Comparison of ENCODE assay signal across 13 mouse cellular contexts in genomic region chr12:72433241-72433865, GRCm38 (mm10). TPM values are rescaled to one million over a fixed set of nuclear protein-coding genes. Genes with fewer than 3 reads are reported as not detected.
A peak's percentile ranks its signal among the peaks of the same experiment; 100 is the strongest.
DNase-seq lines count a peak whose midpoint lies in the region; ATAC-seq and TF ChIP-seq lines count a peak whose summit lies in the region.
"Had no signal": no experiment of that assay in that cellular context is flagged by ENCODE, and none has a peak within 500 bp of the region (broad histone marks: within the 10 kb centered on the region; RNA-seq: fewer than 3 reads in every experiment).

No protein-coding gene starts in this region.

- TF ChIP-seq POLR2A in lung, adult 2 months (IDR thresholded peaks at IDR 0.05; ENCODE audit: borderline replicate concordance, extremely low read depth, low read depth, low read length) = no peak

- no peak overlapping the region for H3K4me2 ChIP-seq in heart, embryonic 15.5 days
- no peak overlapping the region for H3K4me2 ChIP-seq in lung, embryonic 14.5 days
- H3K4me2 ChIP-seq in lung, embryonic 16.5 days (ENCODE audit: low read depth, low read length) = no peak overlapping the region
- H3K4me2 ChIP-seq: liver, embryonic 15.5 days had no signal

- H3K27me3 ChIP-seq in heart, embryonic 15.5 days = no peaks in the 10 kb centered on the region
- H3K27me3 ChIP-seq in lung, embryonic 14.5 days (ENCODE audit: insufficient read depth, low read length) = no peaks in the 10 kb centered on the region
- H3K27me3 ChIP-seq in lung, embryonic 16.5 days (ENCODE audit: control insufficient read depth, insufficient read depth, low read depth, low read length) = no peaks in the 10 kb centered on the region
- H3K27me3 ChIP-seq: liver, embryonic 15.5 days had no signal

- no peaks in the 10 kb centered on the region for H3K36me3 ChIP-seq in heart, embryonic 15.5 days
- no peaks in the 10 kb centered on the region for H3K36me3 ChIP-seq in lung, embryonic 14.5 days (ENCODE audit: insufficient read depth)
- no peaks in the 10 kb centered on the region for H3K36me3 ChIP-seq in lung, embryonic 16.5 days (ENCODE audit: control insufficient read depth, insufficient read depth, low read length)
- H3K36me3 ChIP-seq: liver, embryonic 15.5 days had no signal

- no peaks in the 10 kb centered on the region for H3K9me3 ChIP-seq in heart, embryonic 15.5 days (replicated peaks)
- H3K9me3 ChIP-seq in lung, embryonic 14.5 days (ENCODE audit: low read depth, low read length) = no peaks in the 10 kb centered on the region
- no peaks in the 10 kb centered on the region for H3K9me3 ChIP-seq in lung, embryonic 16.5 days (ENCODE audit: control insufficient read depth, low read length)
- H3K9me3 ChIP-seq: liver, embryonic 15.5 days had no signal

- H3K27ac ChIP-seq in heart, embryonic 15.5 days = 0 out of 2 replicates have a peak overlapping the region, but pooled peaks have one; percentile 34
- H3K27ac ChIP-seq in lung, embryonic 14.5 days (ENCODE audit: low read depth) = no peak overlapping the region
- peak overlapping the region; percentile 65 for H3K27ac ChIP-seq in lung, embryonic 16.5 days (ENCODE audit: low read length)
- H3K27ac ChIP-seq: liver, embryonic 15.5 days had no signal

- peak; percentile 38 to 45 for DNase-seq in cerebellum, postnatal 10 days
- no peak for DNase-seq in cerebellum, adult 8-10 months
- no peak for DNase-seq in heart, postnatal 25 days (ENCODE audit: low spot score)
- peak; percentile 62 for DNase-seq in lung, embryonic 14.5 days
- no peak for DNase-seq in lung, adult 2 months
- DNase-seq: cerebellum, adult 11 months; kidney, adult 8-10 months; retina, postnatal 1 day; thymus, adult 2 months had no signal

- no peak overlapping the region for H3K9ac ChIP-seq in heart, embryonic 15.5 days
- H3K9ac ChIP-seq in lung, embryonic 14.5 days = no peak overlapping the region
- H3K9ac ChIP-seq in lung, embryonic 16.5 days (ENCODE audit: low read length) = no peak overlapping the region
- H3K9ac ChIP-seq: liver, embryonic 15.5 days had no signal

- intact Hi-C loops in heart, postnatal 25 days (cut with DNase I) = no loop called here

- no peaks in the 10 kb centered on the region for H3K4me1 ChIP-seq in heart, embryonic 15.5 days (replicated peaks)
- no peaks in the 10 kb centered on the region for H3K4me1 ChIP-seq in lung, embryonic 14.5 days (ENCODE audit: insufficient read depth)
- peaks cover 4% of the 10 kb centered on the region for H3K4me1 ChIP-seq in lung, adult 2 months (ENCODE audit: control insufficient read depth, insufficient read depth, low read length)
- H3K4me1 ChIP-seq in lung, embryonic 16.5 days (replicated peaks; ENCODE audit: control insufficient read depth, insufficient read depth, low read length) = peaks cover 4% of the 10 kb centered on the region; the same call in 1 of the 2 replicates
- H3K4me1 ChIP-seq: liver, embryonic 15.5 days had no signal

- 60% methylated on average over 9 of the region's 9 CpGs for WGBS in heart, embryonic 15.5 days
- 57% methylated on average over 9 of the region's 9 CpGs for WGBS in lung, embryonic 14.5 days
- 29% methylated on average over 9 of the region's 9 CpGs for WGBS in lung, adult 2 months
- 35% methylated on average over 9 of the region's 9 CpGs for WGBS in lung, embryonic 16.5 days

- ATAC-seq in heart, embryonic 15.5 days (replicated peaks; ENCODE audit: insufficient number of reproducible peaks, insufficient read depth, low FRiP score, low read depth) = no peak
- no peak for ATAC-seq in lung, embryonic 14.5 days (ENCODE audit: insufficient read depth)
- ATAC-seq in lung, embryonic 16.5 days (ENCODE audit: low read depth) = peak; percentile 52; the same call in 1 of the 2 replicates
- ATAC-seq in CD4-positive, CD25-positive, alpha-beta regulatory T cell, adult 4 months = no peak

- no peak overlapping the region for H3K4me3 ChIP-seq in heart, embryonic 15.5 days
- H3K4me3 ChIP-seq in lung, embryonic 14.5 days (ENCODE audit: low read depth, low read length) = no peak overlapping the region
- no peak overlapping the region for H3K4me3 ChIP-seq in lung, adult 2 months (replicated peaks; ENCODE audit: extremely low read depth, low read depth, low read length)
- no peak overlapping the region for H3K4me3 ChIP-seq in lung, embryonic 16.5 days (ENCODE audit: low read length)
- H3K4me3 ChIP-seq: liver, embryonic 15.5 days had no signal

- no peak for TF ChIP-seq CTCF in lung, embryonic 14.5 days (IDR thresholded peaks at IDR 0.05; ENCODE audit: low read depth)
- TF ChIP-seq CTCF in lung, adult 2 months (IDR thresholded peaks at IDR 0.05; ENCODE audit: insufficient read depth, low read length) = no peak

RNA-seq across cellular contexts. Expression of gene Lrrc9, which starts 8.3 kb away (rescaled TPM):
- 0.64 and 1.1 TPM in 2 replicates for polyA plus RNA-seq in heart, embryonic 15.5 days (2015; fragmentation: Nextera tagmentation; extraction: Ambion mirVana)
- total RNA-seq in heart, postnatal 25 days (2021) = under 1 TPM; 0.05 to 0.17 TPM
- 0.29 and 0.87 TPM in 2 replicates for polyA plus RNA-seq in lung, embryonic 14.5 days (2014; fragmentation: Nextera tagmentation; extraction: Ambion mirVana)
- polyA plus RNA-seq in lung, adult 2 months (2012; rRNA removed) = 0.22 and 0.24 TPM in 2 replicates
- polyA plus RNA-seq in lung, embryonic 16.5 days (2015; fragmentation: Nextera tagmentation; extraction: Ambion mirVana) = 0.50 and 1.1 TPM in 2 replicates
- polyA plus RNA-seq in CD4-positive, CD25-positive, alpha-beta regulatory T cell, adult 4 months (2017; shearing (Covaris generic)) = under 1 TPM in 1 of 2 experiments, not detected in 1; 0.39 TPM

RNA-seq across cellular contexts. Expression of gene Rtn1, which starts 24.5 kb away (rescaled TPM):
- polyA plus RNA-seq in heart, embryonic 15.5 days (2015; fragmentation: Nextera tagmentation; extraction: Ambion mirVana) = 12.8 and 28.2 TPM in 2 replicates
- 1 to 10 TPM; 3.1 to 5.3 TPM for total RNA-seq in heart, postnatal 25 days (2021)
- polyA plus RNA-seq in lung, embryonic 14.5 days (2014; fragmentation: Nextera tagmentation; extraction: Ambion mirVana) = 9.4 and 9.8 TPM in 2 replicates
- 7.5 and 9.2 TPM in 2 replicates for polyA plus RNA-seq in lung, adult 2 months (2012; rRNA removed)
- polyA plus RNA-seq in lung, embryonic 16.5 days (2015; fragmentation: Nextera tagmentation; extraction: Ambion mirVana) = 14.6 and 18.2 TPM in 2 replicates
- not detected for polyA plus RNA-seq in CD4-positive, CD25-positive, alpha-beta regulatory T cell, adult 4 months (2017; shearing (Covaris generic))

Comparison
In these comparisons a context has a peak if more than half of its experiments do, and no peak if none do; other contexts are left out.
1. DNase-seq: peak in cerebellum, postnatal 10 days (2 of 2) and lung, embryonic 14.5 days (single experiment); none in cerebellum, adult 8-10 months (single experiment), heart, postnatal 25 days (single experiment) and lung, adult 2 months (single experiment).